Mouse (Mus musculus): ENCODE results near the gene Krba1. TPM values are rescaled to one million over a fixed set of nuclear protein-coding genes. Genes with fewer than 3 reads are reported as not detected.

Krba1 gene
- polyA plus RNA-seq (2014; fragmentation: Illumina TruSeq; extraction: RNeasy Lipid Tissue Mini Kit (QIAGEN cat#74804); ENCODE audit: low read depth, low replicate concordance), result 2.4 TPM

DNA sequence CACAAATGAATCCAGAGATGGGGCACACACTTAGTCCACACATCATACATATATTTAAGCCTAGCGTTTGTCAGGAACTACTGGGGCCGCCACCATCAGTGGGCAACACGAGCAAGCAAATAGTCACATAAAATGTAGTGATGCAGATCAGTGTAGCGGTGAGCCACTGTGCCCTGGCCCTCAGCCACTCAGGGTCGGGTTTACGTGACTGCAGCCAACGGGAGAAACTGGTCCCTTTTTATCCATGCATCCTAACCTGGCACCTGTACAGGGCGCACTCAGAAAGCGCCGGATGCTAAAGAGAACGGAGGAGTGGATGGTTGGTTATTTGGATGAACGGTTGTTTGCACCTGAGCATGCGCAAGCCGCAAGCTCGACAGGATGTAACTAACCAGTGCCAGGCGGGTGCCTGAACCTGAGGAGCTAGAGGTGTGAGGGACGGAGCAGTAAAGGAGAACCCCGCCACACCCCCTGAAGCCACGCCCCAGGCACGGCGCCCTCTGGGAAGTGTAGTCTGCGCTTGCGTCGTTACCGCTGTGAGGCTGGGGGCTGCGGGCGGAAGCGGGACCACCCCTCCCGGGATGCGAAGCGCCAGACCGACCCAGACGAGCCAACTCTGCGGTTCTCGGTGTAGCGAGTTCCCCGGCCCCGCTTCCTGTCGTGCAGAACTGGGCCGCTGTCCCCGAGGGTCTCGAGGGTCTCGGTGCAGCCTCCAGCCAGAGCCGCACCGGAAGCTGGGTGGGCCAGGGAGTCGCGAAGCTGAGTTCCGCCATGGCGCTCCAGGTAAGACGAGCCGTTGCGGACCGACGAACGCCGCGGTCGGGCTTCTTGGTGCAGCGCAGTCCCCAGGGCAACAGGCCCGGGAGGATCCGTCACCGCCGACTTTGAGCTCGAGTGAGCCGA, at the start of gene Krba1:
Krba1 (plus strand) TSS at position 482 of the 903 bp plus-strand sequence.

DNA sequence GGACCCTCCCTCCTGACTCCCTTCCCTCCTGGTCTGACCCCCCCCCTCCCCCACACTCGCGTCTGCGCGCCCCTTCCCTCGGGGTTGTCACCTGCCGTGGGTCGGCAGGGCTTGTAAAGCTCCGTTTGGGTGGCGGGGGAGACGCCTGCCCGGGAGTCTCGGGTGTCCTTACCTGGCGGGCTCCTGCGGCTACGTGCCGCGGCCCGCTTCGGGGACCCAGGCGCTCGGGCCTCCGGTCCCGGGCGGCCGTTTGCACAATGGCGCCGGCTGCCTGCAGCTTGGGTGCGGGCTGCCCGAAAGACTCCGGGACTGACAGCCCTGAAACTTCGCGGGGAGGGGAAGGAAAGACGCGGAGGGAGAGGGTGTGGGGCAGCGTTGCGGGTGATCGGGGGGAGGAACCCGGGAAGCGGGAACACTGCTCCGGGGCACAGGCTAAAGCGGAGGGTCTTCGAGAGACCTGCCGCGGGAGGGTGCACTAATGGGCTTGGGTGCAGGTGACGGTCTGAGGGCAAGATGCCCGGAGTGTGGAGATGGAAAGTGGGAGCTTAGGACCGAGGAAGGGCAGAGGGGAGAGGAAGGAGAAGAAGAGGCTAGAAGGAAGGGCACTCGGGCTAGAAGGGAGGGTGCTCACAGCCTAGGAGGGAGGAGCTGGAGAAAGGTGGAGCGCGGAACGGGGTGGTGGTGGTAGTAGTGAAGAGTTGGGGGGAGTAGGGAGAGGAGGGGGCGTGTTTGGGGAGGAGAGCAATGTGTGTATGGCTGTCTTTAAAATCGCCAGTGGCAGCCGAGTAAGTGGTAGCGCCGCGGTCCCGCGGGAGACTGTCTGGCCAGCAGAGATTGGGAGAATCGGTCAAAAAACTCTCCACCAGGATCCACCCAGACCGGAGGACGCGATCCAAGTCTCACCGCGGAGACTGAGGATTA, 50.1 kb downstream of the Krba1 start, which contains the start of gene Zfp467:
Zfp467 (minus strand) TSS at position 645 of the 921 bp plus-strand sequence.

DNA sequence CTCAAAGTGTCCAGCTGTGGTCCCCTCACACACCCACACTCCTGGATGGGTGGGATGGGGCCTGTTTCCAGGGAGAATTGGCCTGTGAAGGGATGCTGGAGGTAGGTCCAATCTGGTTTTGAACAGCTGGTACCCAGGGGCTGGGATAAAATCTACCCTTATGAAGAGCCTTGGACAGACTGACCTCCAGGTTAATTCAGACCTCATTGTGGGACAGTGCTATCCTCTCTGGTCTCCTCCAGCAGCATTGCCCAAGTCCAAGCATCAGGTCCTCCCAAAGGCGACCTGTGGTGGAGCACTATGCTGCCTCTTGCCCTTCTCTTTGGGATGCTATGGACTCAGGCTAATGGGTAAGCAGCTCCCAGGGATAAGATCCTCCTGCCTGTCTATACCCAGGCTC, 52.5 kb downstream of the Krba1 start, which contains the start of gene Sspo:
Sspo (plus strand) TSS at position 301 of the 400 bp plus-strand sequence.

Other genes with a start within 250 kb of the Krba1 start
- gene Zfp467, start 50.2 kb downstream of the Krba1 start, polyA plus RNA-seq (2014; fragmentation: Illumina TruSeq; extraction: RNeasy Lipid Tissue Mini Kit (QIAGEN cat#74804); ENCODE audit: low read depth, low replicate concordance), result 10.0 TPM
- not detected for gene Sspo, start 52.6 kb downstream of the Krba1 start, polyA plus RNA-seq (2014; fragmentation: Illumina TruSeq; extraction: RNeasy Lipid Tissue Mini Kit (QIAGEN cat#74804); ENCODE audit: low read depth, low replicate concordance)
- gene Atp6v0e2, start 142.0 kb downstream of the Krba1 start, polyA plus RNA-seq (2014; fragmentation: Illumina TruSeq; extraction: RNeasy Lipid Tissue Mini Kit (QIAGEN cat#74804); ENCODE audit: low read depth, low replicate concordance), result 0.40 TPM
- gene Lrrc61, start 159.2 kb downstream of the Krba1 start, polyA plus RNA-seq (2014; fragmentation: Illumina TruSeq; extraction: RNeasy Lipid Tissue Mini Kit (QIAGEN cat#74804); ENCODE audit: low read depth, low replicate concordance), result 5.0 TPM
- 262 TPM for gene Rarres2, start 177.2 kb downstream of the Krba1 start, polyA plus RNA-seq (2014; fragmentation: Illumina TruSeq; extraction: RNeasy Lipid Tissue Mini Kit (QIAGEN cat#74804); ENCODE audit: low read depth, low replicate concordance)
- gene Gm45021, start 194.0 kb downstream of the Krba1 start, polyA plus RNA-seq (2014; fragmentation: Illumina TruSeq; extraction: RNeasy Lipid Tissue Mini Kit (QIAGEN cat#74804); ENCODE audit: low read depth, low replicate concordance), result not detected
- 15.9 TPM for gene Repin1, start 198.3 kb downstream of the Krba1 start, polyA plus RNA-seq (2014; fragmentation: Illumina TruSeq; extraction: RNeasy Lipid Tissue Mini Kit (QIAGEN cat#74804); ENCODE audit: low read depth, low replicate concordance)
- gene Gm44965, start 198.4 kb downstream of the Krba1 start, polyA plus RNA-seq (2014; fragmentation: Illumina TruSeq; extraction: RNeasy Lipid Tissue Mini Kit (QIAGEN cat#74804); ENCODE audit: low read depth, low replicate concordance), result not detected
- gene Zfp775, start 206.5 kb downstream of the Krba1 start, polyA plus RNA-seq (2014; fragmentation: Illumina TruSeq; extraction: RNeasy Lipid Tissue Mini Kit (QIAGEN cat#74804); ENCODE audit: low read depth, low replicate concordance), result 0.08 TPM
- gene AI854703, start 231.2 kb downstream of the Krba1 start, polyA plus RNA-seq (2014; fragmentation: Illumina TruSeq; extraction: RNeasy Lipid Tissue Mini Kit (QIAGEN cat#74804); ENCODE audit: low read depth, low replicate concordance), result not detected